Mouse (Mus musculus) lung, adult 2 months (tissue): ENCODE measurements around the gene Gm49630.
"Not testable (repeated sequence)": the region's sequence is repeated elsewhere in the genome, so short reads cannot be mapped to it uniquely, and the experiment has no call there.

ENCODE experiments used
- CTCF ChIP-seq: fragments of 200-500 bp; IDR thresholded peaks from 2 replicates; pipeline ENCODE4 v1.5.1; 2011; ENCODE audit warnings: mild to moderate bottlenecking, low read length, control low read depth; ENCODE audit not compliant: insufficient read depth
- POLR2A ChIP-seq: fragments of 200-500 bp; IDR thresholded peaks from 2 replicates; pipeline ENCODE4 v1.6.1; 2011; ENCODE audit warnings: low read depth, mild to moderate bottlenecking, control low read depth, low read length, borderline replicate concordance; ENCODE audit errors: extremely low read depth

- TF ChIP-seq POLR2A, CTCF: not testable (repeated sequence)
Observed at GRCm38 (mm10) chr17:7383167-7384143, 11.7 kb upstream of the Gm49630 start.
